Mouse (Mus musculus): ENCODE measurements around the gene Gipc1.
A peak's percentile ranks its signal among the peaks of the same experiment; 100 is the strongest.

DNA sequence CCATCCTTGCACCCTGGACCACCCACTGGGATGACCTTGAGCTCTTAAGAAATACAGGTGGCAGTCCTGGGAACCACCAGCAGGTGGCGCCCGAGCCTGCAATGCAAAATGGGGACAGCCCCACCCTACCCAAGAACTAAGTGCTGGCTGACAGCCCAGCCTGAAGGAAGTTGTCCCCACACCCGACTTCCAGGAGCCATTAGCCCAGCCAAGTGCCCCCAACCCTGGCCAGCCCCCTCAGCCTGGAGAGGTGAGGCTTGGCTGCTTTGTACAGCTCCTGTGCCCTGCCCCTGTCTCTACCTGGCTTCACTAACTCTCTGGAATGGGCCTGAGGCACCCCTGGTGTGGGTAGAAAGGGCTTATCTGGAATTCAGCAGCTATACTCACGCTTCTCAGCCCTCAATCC, 9.9 kb downstream of the Gipc1 start:
- no peak for TF ChIP-seq EP300 (IDR thresholded peaks at IDR 0.05; ENCODE audit: low read length)
- no peak for TF ChIP-seq MXI1 (IDR thresholded peaks at IDR 0.05; ENCODE audit: low read depth, low read length)
- peak; percentile 92 for TF ChIP-seq CTCF (conservative IDR thresholded peaks at IDR 0.05 in 1 of 2, IDR thresholded peaks at IDR 0.05 in 1 of 2; ENCODE audit: low read depth in 2 of 2, low read length in 2 of 2)
